Mouse (Mus musculus): Measurements from ENCODE around the gene Lsamp. TPM values are rescaled to one million over a fixed set of nuclear protein-coding genes. Genes with fewer than 3 reads are reported as not detected.

Gene Lsamp
- total and polyA plus RNA-seq, 3 experiments: not detected

DNA sequence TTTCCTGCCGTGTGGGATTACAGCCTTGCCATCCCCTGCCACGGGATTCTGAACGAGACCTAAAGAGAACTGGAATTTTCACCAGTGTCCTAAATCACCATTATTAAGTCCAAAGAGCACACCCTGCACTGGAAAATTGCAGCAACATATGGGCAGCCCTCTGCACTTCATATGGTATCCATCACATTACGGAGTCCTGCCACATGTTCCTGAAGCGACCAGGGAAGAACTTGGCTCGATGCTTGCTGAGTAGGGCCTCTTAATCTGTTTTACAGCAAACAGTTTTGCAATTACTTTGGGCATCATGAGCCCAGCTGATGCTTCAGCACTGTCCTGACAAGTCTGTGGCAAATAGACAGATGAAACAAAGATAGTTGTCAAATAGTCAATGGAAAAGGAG lies 1836.2 kb downstream of the Lsamp start:
- dilution Hi-C loops (cut with MboI; ENCODE audit: extremely low pct_ligation_motif_present, extremely low pct_unique_long_range_greater_than_20kb, low sequenced_read_pairs) (no loop called here), in situ Hi-C loops (cut with MboI; ENCODE audit: low pct_ligation_motif_present, low pct_unique_long_range_greater_than_20kb, low sequenced_read_pairs) (no loop called here)
- Histone ChIP-seq H3K79me2 (replicated peaks; ENCODE audit: control insufficient read depth, extremely low read depth, insufficient read depth, poor library complexity, severe bottlenecking) (no peaks in the 10 kb centered on the region), H3K27me3 (replicated peaks) (no peaks in the 10 kb centered on the region), H3K4me3 (replicated peaks in 1 of 3; ENCODE audit: low read depth in 2 of 3, low read length in 2 of 3, poor library complexity in 1 of 3) (no peak overlapping the region), H3K4me1 (ENCODE audit: control insufficient read depth in 1 of 2, insufficient read depth in 2 of 2) (no peaks in the 10 kb centered on the region), H3K9me3 (replicated peaks; ENCODE audit: low read length) (peaks cover 64% of the 10 kb centered on the region), H3K27ac (ENCODE audit: insufficient read depth, low read depth) (no peak overlapping the region), H3K9ac (ENCODE audit: insufficient read depth, low read depth) (no peak overlapping the region), H3K36me3 (replicated peaks in 1 of 2; ENCODE audit: control insufficient read depth in 1 of 2, insufficient read depth in 1 of 2, low read length in 1 of 2) (no peaks in the 10 kb centered on the region), H3K4me2 (ENCODE audit: insufficient read depth, low read depth, poor library complexity, severe bottlenecking) (no peak overlapping the region)
- no peak for DNase-seq (ENCODE audit: extremely low read depth)
- no peak for TF ChIP-seq ZMIZ1 (IDR thresholded peaks at IDR 0.05; ENCODE audit: low read depth, low read length)
- no peak for TF ChIP-seq CHD2 (IDR thresholded peaks at IDR 0.05; ENCODE audit: low read length)
- TF ChIP-seq PAX5 (IDR thresholded peaks at IDR 0.05; ENCODE audit: low read length): no peak
- no peak for TF ChIP-seq EP300 (IDR thresholded peaks at IDR 0.05; ENCODE audit: low read length)
- TF ChIP-seq JUND (conservative IDR thresholded peaks at IDR 0.05; ENCODE audit: low read depth, low read length): no peak
- no peak for TF ChIP-seq POLR2AphosphoS2 (IDR thresholded peaks at IDR 0.05; ENCODE audit: low read depth, low read length)
- no peak for TF ChIP-seq ETS1 (conservative IDR thresholded peaks at IDR 0.05; ENCODE audit: low read depth, low read length)
- TF ChIP-seq USF2 (conservative IDR thresholded peaks at IDR 0.05; ENCODE audit: low read depth, low read length): no peak
- TF ChIP-seq NELFE (IDR thresholded peaks at IDR 0.05; ENCODE audit: low read depth, low read length): no peak
- TF ChIP-seq MAZ (IDR thresholded peaks at IDR 0.05; ENCODE audit: low read depth, low read length): no peak
- TF ChIP-seq TCF12 (IDR thresholded peaks at IDR 0.05; ENCODE audit: low read depth, low read length): no peak
- TF ChIP-seq E2F4 (IDR thresholded peaks at IDR 0.05; ENCODE audit: insufficient replicate concordance, low read depth, low read length): no peak

DNA sequence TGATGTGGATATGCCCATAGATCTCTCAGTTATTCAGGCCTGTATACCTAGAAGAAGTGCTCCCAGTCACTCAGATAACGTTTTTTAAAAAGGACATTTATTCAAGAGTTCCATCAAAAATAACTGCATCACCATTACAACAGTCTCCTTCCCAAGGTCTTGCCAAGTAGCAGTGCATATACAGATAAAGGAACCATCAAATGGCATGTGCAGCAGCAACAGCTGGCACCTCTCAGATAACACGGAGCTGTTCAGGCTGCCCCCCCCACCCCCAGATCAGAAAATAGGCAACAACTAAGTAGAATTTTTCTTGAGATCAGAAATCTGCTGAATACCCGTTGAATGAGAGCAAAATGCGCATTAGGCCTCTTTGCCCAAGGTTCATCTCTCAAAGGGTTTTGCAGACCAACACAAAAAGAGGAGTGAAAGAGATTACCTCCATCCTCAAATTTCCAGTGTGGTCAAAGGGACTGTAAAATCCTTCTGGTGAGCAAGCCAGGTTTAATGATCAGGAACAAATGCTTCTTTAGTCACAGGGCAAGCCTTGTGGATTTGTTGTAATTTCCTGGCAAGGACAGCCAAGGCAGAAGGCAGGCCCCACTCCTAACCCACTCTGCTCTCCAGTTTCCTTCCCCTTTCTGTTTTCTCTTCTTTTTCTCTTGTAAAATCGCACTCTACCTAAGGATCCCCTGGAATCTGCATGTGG lies 1842.9 kb downstream of the Lsamp start:
- no peak overlapping the region for H3K27ac ChIP-seq (ENCODE audit: insufficient read depth, low read depth)
- H3K4me2 ChIP-seq (ENCODE audit: insufficient read depth, low read depth, poor library complexity, severe bottlenecking): no peak overlapping the region
- TF ChIP-seq BHLHE40 (IDR thresholded peaks at IDR 0.05; ENCODE audit: low read depth, low read length) (no peak), TCF12 (IDR thresholded peaks at IDR 0.05; ENCODE audit: low read depth, low read length) (no peak), CHD1 (IDR thresholded peaks at IDR 0.05; ENCODE audit: low read depth, low read length) (no peak), ELF1 (IDR thresholded peaks at IDR 0.05; ENCODE audit: low read depth, low read length) (no peak), MAZ (IDR thresholded peaks at IDR 0.05; ENCODE audit: low read depth, low read length) (no peak), ZNF384 (IDR thresholded peaks at IDR 0.05; ENCODE audit: low read depth, low read length) (no peak), IRF4 (IDR thresholded peaks at IDR 0.05; ENCODE audit: low read depth, low read length) (no peak), NELFE (IDR thresholded peaks at IDR 0.05; ENCODE audit: low read depth, low read length) (no peak), PAX5 (IDR thresholded peaks at IDR 0.05; ENCODE audit: low read length) (no peak), CTCF (conservative IDR thresholded peaks at IDR 0.05 in 1 of 2, IDR thresholded peaks at IDR 0.05 in 1 of 2; ENCODE audit: low read depth in 2 of 2, low read length in 2 of 2) (no peak), MAX (IDR thresholded peaks at IDR 0.05; ENCODE audit: low read length) (no peak), TBP (conservative IDR thresholded peaks at IDR 0.05; ENCODE audit: low read depth, low read length) (no peak), EP300 (IDR thresholded peaks at IDR 0.05; ENCODE audit: low read length) (no peak), MXI1 (IDR thresholded peaks at IDR 0.05; ENCODE audit: low read depth, low read length) (no peak), NRF1 (IDR thresholded peaks at IDR 0.05; ENCODE audit: low read depth, low read length) (no peak)
- in situ Hi-C loops (cut with MboI; ENCODE audit: low pct_ligation_motif_present, low pct_unique_long_range_greater_than_20kb, low sequenced_read_pairs): no loop called here
- H3K9me3 ChIP-seq (replicated peaks; ENCODE audit: low read length): peaks cover 47% of the 10 kb centered on the region
- no peak overlapping the region for H3K4me3 ChIP-seq (replicated peaks in 1 of 3; ENCODE audit: low read depth in 2 of 3, low read length in 2 of 3, poor library complexity in 1 of 3)
- H3K36me3 ChIP-seq (replicated peaks in 1 of 2; ENCODE audit: control insufficient read depth in 1 of 2, insufficient read depth in 1 of 2, low read length in 1 of 2): no peaks in the 10 kb centered on the region
- dilution Hi-C loops (cut with MboI; ENCODE audit: extremely low pct_ligation_motif_present, extremely low pct_unique_long_range_greater_than_20kb, low sequenced_read_pairs): no loop called here
- no peak for DNase-seq (ENCODE audit: extremely low read depth)
- no peaks in the 10 kb centered on the region for H3K79me2 ChIP-seq (replicated peaks; ENCODE audit: control insufficient read depth, extremely low read depth, insufficient read depth, poor library complexity, severe bottlenecking)
- H3K27me3 ChIP-seq (replicated peaks): no peaks in the 10 kb centered on the region
- H3K4me1 ChIP-seq (ENCODE audit: control insufficient read depth in 1 of 2, insufficient read depth in 2 of 2): no peaks in the 10 kb centered on the region
- no peak overlapping the region for H3K9ac ChIP-seq (ENCODE audit: insufficient read depth, low read depth)
